Mouse (Mus musculus): ENCODE measurements around the gene Timm50. TPM values are rescaled to one million over a fixed set of nuclear protein-coding genes. Genes with fewer than 3 reads are reported as not detected.

Gene Timm50
- polyA plus RNA-seq, 1 experiment from 2014 or later = 189 TPM

Other genes with a start within 250 kb of the Timm50 start
- gene Fcgbp, start 240.8 kb downstream of the Timm50 start, polyA plus RNA-seq (2016; fragmentation: Nextera tagmentation; extraction: Ambion mirVana) = 0.41 TPM in 1 of 2 replicates, not detected in the other
- 0.05 and 0.06 TPM in 2 replicates for gene 9530053A07Rik, start 182.6 kb downstream of the Timm50 start, polyA plus RNA-seq (2016; fragmentation: Nextera tagmentation; extraction: Ambion mirVana)
- gene Fbl, start 142.4 kb downstream of the Timm50 start, polyA plus RNA-seq (2016; fragmentation: Nextera tagmentation; extraction: Ambion mirVana) = 101 and 140 TPM in 2 replicates
- gene Dyrk1b, start 132.6 kb downstream of the Timm50 start, polyA plus RNA-seq (2016; fragmentation: Nextera tagmentation; extraction: Ambion mirVana) = 9.9 and 10.4 TPM in 2 replicates
- 0.90 and 1.4 TPM in 2 replicates for gene Eid2, start 44.2 kb downstream of the Timm50 start, polyA plus RNA-seq (2016; fragmentation: Nextera tagmentation; extraction: Ambion mirVana)
- 5.6 and 7.1 TPM in 2 replicates for gene Eid2b, start 34.3 kb downstream of the Timm50 start, polyA plus RNA-seq (2016; fragmentation: Nextera tagmentation; extraction: Ambion mirVana)
- not detected in 2 replicates for gene Selenov, start 20.9 kb downstream of the Timm50 start, polyA plus RNA-seq (2016; fragmentation: Nextera tagmentation; extraction: Ambion mirVana)
- 0.18 and 0.68 TPM in 2 replicates for gene Dll3, start 9.8 kb downstream of the Timm50 start, polyA plus RNA-seq (2016; fragmentation: Nextera tagmentation; extraction: Ambion mirVana)
- gene Supt5, start 26.7 kb upstream of the Timm50 start, polyA plus RNA-seq (2016; fragmentation: Nextera tagmentation; extraction: Ambion mirVana) = 88.5 and 90.7 TPM in 2 replicates
- gene Rps16, start 38.6 kb upstream of the Timm50 start, polyA plus RNA-seq (2016; fragmentation: Nextera tagmentation; extraction: Ambion mirVana) = 726 and 844 TPM in 2 replicates
- 68.3 and 75.1 TPM in 2 replicates for gene Plekhg2, start 60.5 kb upstream of the Timm50 start, polyA plus RNA-seq (2016; fragmentation: Nextera tagmentation; extraction: Ambion mirVana)
- gene Zfp36, start 68.2 kb upstream of the Timm50 start, polyA plus RNA-seq (2016; fragmentation: Nextera tagmentation; extraction: Ambion mirVana) = 13.7 and 15.1 TPM in 2 replicates
- gene Med29, start 80.6 kb upstream of the Timm50 start, polyA plus RNA-seq (2016; fragmentation: Nextera tagmentation; extraction: Ambion mirVana) = 58.8 and 62.0 TPM in 2 replicates
- gene Paf1, start 80.9 kb upstream of the Timm50 start, polyA plus RNA-seq (2016; fragmentation: Nextera tagmentation; extraction: Ambion mirVana) = 79.8 and 81.3 TPM in 2 replicates
- gene Gmfg, start 125.4 kb upstream of the Timm50 start, polyA plus RNA-seq (2016; fragmentation: Nextera tagmentation; extraction: Ambion mirVana) = 7.5 and 8.7 TPM in 2 replicates
- gene Lrfn1, start 139.9 kb upstream of the Timm50 start, polyA plus RNA-seq (2016; fragmentation: Nextera tagmentation; extraction: Ambion mirVana) = 1.5 and 1.9 TPM in 2 replicates
- not detected in 2 replicates for gene Ifnl2, start 198.4 kb upstream of the Timm50 start, polyA plus RNA-seq (2016; fragmentation: Nextera tagmentation; extraction: Ambion mirVana)
- not detected in 2 replicates for gene Ifnl3, start 210.8 kb upstream of the Timm50 start, polyA plus RNA-seq (2016; fragmentation: Nextera tagmentation; extraction: Ambion mirVana)
- gene Sycn, start 228.8 kb upstream of the Timm50 start, polyA plus RNA-seq (2016; fragmentation: Nextera tagmentation; extraction: Ambion mirVana) = not detected in 2 replicates
- not detected in 2 replicates for gene Nccrp1, start 235.2 kb upstream of the Timm50 start, polyA plus RNA-seq (2016; fragmentation: Nextera tagmentation; extraction: Ambion mirVana)